Mouse (Mus musculus) ES-Bruce4 (cell line): ENCODE results near the gene Carmil2.

Experiments
- CTCF ChIP-seq: IDR thresholded peaks from one replicate; pipeline ENCODE4 v1.8.1; 2011; ENCODE audit warnings: low read depth, low read length
- POLR2A ChIP-seq: IDR thresholded peaks from one replicate; pipeline ENCODE4 v1.8.1; 2011; ENCODE audit warnings: low read length; ENCODE audit not compliant: insufficient read depth

GRCm38 (mm10) chr8:105704146-105704812, 18.2 kb downstream of the Carmil2 start:
- no peak for TF ChIP-seq POLR2A
- no peak for TF ChIP-seq CTCF
